Mouse (Mus musculus) urinary bladder, adult 18-20 months (tissue): ENCODE measurements at regions not wholly inside any gene's neighbourhood (a gene's known extent, or its start where the extent isn't known, plus 50 kb on each side); places are given as distances from the start of the nearest gene placed in this dataset.

Source experiments
- DNase-seq, 2 experiments: peaks; one replicate each; pipeline ENCODE4 v3.0.0; 2022; ENCODE audit warnings: low spot score in 2 of 2, mixed read lengths in 2 of 2

GRCm38 (mm10) chr13:29023486-29023885, 70.0 kb upstream of the Sox4 start:
- no peak for DNase-seq

GRCm38 (mm10) chr13:29019839-29020238, 66.3 kb upstream of the Sox4 start:
- no peak for DNase-seq

- no peak for DNase-seq
Observed at GRCm38 (mm10) chr13:29016145-29016651, 62.7 kb upstream of the Sox4 start.

GRCm38 (mm10) chr13:29015605-29015994, 62.1 kb upstream of the Sox4 start:
- DNase-seq: no peak

GRCm38 (mm10) chr13:29014827-29015604, 61.5 kb upstream of the Sox4 start:
- no peak for DNase-seq

DNA sequence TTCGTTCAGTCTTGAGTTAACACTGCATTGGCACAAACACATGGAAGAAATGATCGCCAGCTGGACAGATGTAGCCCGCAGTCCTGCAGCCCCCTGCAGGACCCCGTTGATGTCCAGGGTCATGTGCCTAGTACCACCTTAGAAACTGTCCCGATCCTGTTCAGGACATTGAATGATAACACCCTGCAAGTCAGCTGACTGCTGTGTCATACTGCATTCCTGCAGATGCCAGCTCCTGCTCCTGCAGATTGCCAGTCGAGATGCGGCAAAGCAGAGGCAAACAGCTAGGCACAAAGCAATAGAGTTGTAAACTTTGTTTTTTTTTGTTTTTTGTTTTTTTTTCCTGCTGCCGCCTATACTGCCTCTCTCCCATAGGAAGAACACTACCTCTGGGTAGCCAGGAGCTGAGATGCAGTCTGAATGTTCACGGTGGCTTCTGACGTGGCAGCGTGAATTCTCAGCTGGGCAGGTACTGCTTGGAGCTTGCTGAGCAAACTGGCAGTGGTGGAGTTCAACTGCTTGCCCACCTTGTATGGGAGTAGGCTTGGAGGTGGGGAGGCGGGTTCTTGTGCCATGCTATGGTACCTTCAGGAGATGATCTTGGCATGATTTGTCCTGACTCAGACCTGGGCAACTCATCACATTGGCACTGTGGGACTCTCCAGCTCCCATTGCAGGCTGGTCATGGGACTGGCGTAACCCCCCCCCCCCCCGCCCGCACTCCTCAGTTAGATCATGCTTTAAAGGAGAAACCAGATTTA, 60.7 kb upstream of the Sox4 start:
- DNase-seq: no peak

DNA sequence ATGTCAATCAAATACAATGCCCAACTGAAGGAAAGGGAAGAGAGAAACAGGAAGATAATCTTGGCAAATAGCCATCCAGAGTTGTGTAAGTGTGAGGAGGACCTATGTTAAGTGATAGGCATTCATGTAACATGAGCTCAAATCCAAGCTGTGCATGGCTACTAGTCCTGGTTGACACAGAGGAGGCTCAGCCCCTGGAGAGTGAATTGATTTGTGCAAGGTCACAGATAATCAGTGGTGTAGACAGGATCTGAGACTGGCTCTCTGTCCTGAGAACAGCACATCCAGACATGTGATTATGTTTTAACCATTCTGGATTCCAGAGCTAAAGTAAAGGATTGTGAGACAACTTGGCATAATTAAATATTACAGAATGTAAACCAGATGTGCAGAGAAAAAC, 53.0 kb upstream of the Sox4 start:
- no peak for DNase-seq
